Mouse (Mus musculus) intestine, embryonic 14.5 days (tissue): ENCODE data around the gene Agr2. TPM values are rescaled to one million over a fixed set of nuclear protein-coding genes. Genes with fewer than 3 reads are reported as not detected.

Experiments
- ATAC-seq: fragments of 200-750 bp; cut with Nextera tagmentation; replicated peaks from 2 replicates; pipeline ENCODE4 v1.8.0; 2017; ENCODE audit warnings: low read depth, moderate number of reproducible peaks, moderate TSS enrichment, moderate library complexity; ENCODE audit not compliant: low FRiP score, low TSS enrichment
- DNase-seq: peaks from one replicate; pipeline ENCODE4 v3.0.0-alpha.2; 2018; ENCODE audit warnings: low spot score
- H3K27ac ChIP-seq: fragments of 300-500 bp; sonication (generic); 2 replicates; pipeline ENCODE4 v1.5.1; 2014; ENCODE audit warnings: low read depth, mild to moderate bottlenecking, control low read depth
- H3K27me3 ChIP-seq: fragments of 300-500 bp; sonication (generic); replicated peaks from 2 replicates; pipeline ENCODE4 v1.6.1; 2014; ENCODE audit warnings: low read length, control low read depth; ENCODE audit not compliant: control insufficient read depth, insufficient read depth
- H3K36me3 ChIP-seq: fragments of 300-500 bp; sonication (generic); 2 replicates; pipeline ENCODE4 v1.6.1; 2014; ENCODE audit warnings: low read length, control low read depth; ENCODE audit not compliant: control insufficient read depth, insufficient read depth
- H3K4me1 ChIP-seq: fragments of 300-500 bp; sonication (generic); replicated peaks from 2 replicates; pipeline ENCODE4 v1.6.1; 2014; ENCODE audit warnings: low read length, control low read depth, mixed read lengths; ENCODE audit not compliant: control insufficient read depth, insufficient read depth
- H3K4me2 ChIP-seq: fragments of 300-500 bp; sonication (generic); 2 replicates; pipeline ENCODE4 v1.6.1; 2014; ENCODE audit warnings: low read length
- H3K4me3 ChIP-seq: fragments of 300-500 bp; sonication (generic); 2 replicates; pipeline ENCODE4 v1.5.1; 2014; ENCODE audit warnings: low read depth, low read length, control low read depth, mixed read lengths
- H3K9ac ChIP-seq: fragments of 300-500 bp; sonication (generic); 2 replicates; pipeline ENCODE4 v1.6.1; 2014; ENCODE audit warnings: mild to moderate bottlenecking, low read length
- H3K9me3 ChIP-seq: fragments of 300-500 bp; sonication (generic); 2 replicates; pipeline ENCODE4 v1.6.1; 2016; ENCODE audit warnings: low read length, control low read depth; ENCODE audit not compliant: control insufficient read depth
- WGBS: fragments of 180-500 bp; shearing (Covaris S2); extraction: QIAGEN DNeasy Blood & Tissue Kit; methylation state at CpG from one replicate; pipeline ENCODE4 v1.1.7; 2014; 5-methylcytosine and 5-hydroxymethylcytosine counted together
- polyA plus RNA-seq: library from polyadenylated mRNA; unstranded; fragments of >200 nt; fragmentation: Nextera tagmentation; extraction: Ambion mirVana; gene quantifications from 2 replicates; pipeline ENCODE4 v1.2.1, GENCODE M21; 2014

Agr2 gene
- 33.5 and 64.9 TPM in 2 replicates for polyA plus RNA-seq

DNA sequence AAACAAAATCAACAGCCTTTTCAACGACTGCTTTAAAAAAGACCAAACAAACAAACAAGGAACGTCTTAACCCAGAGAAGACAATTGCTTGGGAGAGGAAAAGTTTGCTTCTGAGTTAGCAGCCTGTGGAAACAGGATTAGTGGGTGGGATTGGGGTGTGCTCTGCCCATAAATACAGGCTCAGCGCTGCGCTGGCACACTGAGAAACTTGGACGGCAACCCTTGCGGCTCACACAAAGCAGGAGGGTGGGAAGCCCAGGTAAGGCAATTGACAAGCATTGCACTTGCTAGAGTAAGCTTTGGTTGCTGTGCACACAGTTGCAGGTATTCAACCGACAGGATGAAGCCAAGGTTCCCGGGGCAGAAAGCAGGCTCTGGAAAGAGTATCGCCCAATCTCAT, at the start of gene Agr2:
Gene Agr2 (plus strand): TSS at position 197 of the 400 bp plus-strand sequence.
- Histone ChIP-seq H3K4me2 (no peak within 1 kb of the TSS), H3K27me3 (no peaks in the 10 kb centered on the region), H3K4me1 (no peaks in the 10 kb centered on the region), H3K9me3 (no peaks in the 10 kb centered on the region), H3K36me3 (no peaks in the 10 kb centered on the region), H3K4me3 (no peak within 1 kb of the TSS), H3K27ac (no peak within 1 kb of the TSS), H3K9ac (no peak within 1 kb of the TSS)
- WGBS, result 63% methylated on average over 9 of the region's 9 CpGs
- DNase-seq (no peak), ATAC-seq (no peak)

DNA sequence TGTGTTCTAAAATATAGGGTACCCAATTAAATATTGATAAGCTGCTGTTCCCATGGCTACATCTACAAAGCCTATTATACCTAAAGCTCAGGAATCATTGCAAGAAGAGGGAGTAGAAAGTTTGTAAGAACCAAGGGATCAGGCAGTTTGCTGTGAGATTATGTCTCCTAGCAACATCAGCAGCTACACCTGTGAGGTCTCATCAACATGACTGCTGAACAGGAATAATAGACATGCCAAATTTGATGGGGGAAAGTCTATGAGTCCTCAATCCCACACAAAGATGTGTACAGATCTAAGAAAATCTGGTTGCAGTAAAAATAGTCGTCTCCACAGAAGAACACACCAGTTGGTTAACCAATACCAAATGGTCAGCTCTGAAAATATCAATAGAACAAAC, 41.0 kb upstream of the Agr2 start:
- Histone ChIP-seq H3K9ac (no peak overlapping the region), H3K4me1 (no peaks in the 10 kb centered on the region), H3K27me3 (no peaks in the 10 kb centered on the region), H3K9me3 (no peaks in the 10 kb centered on the region), H3K4me2 (no peak overlapping the region), H3K36me3 (no peaks in the 10 kb centered on the region), H3K4me3 (no peak overlapping the region), H3K27ac (no peak overlapping the region)
- DNase-seq (no peak), ATAC-seq (no peak)
- WGBS, result 72% methylated on average over 1 of the region's 1 CpGs

DNA sequence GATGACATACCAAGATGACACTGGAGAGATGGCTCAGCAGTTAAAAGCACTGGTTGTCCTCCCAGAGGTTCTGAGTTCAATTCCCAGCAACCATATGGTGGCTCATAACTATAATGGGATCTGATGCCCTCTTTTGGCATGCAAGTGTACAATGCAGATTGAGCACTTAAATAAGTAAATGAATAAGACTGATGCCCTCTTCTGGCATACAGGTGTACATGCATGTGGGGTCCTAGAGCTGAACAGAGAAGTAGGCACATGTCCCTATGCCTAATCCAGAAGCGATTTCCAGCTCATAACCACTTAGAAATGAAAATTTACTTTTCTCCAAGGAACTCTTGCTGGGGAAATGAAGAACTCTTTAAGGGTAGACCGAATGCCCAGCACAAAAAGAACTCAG, 35.5 kb upstream of the Agr2 start:
- no peaks in the 10 kb centered on the region for H3K27me3 ChIP-seq

DNA sequence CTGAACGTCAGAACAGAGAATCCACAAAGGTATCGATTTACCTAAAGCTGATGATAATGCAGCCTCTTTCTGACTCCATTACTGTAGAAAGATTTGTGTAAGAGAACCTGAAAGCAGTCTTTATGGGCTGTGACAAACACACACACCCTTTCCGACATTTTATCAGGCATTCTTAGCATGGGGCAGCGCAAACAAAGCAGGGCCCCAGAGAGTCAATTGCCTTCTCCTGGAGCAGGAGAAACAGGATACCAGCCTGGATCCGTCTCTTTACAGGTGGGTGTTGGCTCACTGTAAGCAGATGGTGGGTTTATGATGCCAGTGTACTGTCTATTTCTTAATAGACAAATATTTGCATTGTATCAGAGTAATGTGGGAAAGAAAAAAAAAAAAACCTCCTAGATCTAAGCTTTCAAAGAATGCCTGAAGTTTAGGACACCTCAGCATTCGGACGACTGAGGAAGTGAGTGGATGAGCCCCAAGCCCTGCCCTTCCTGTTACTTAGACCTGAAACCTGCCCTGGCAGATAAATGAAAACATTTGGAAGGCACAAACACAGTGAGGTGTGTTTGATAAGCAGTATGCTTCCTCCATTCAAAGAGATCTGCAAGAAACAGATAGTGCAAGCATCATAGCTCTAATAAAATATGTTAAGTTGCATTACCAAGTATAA, 26.5 kb upstream of the Agr2 start:
- WGBS, result 49% methylated on average over 7 of the region's 7 CpGs
- Histone ChIP-seq H3K4me2 (no peak overlapping the region), H3K9ac (no peak overlapping the region), H3K9me3 (no peaks in the 10 kb centered on the region), H3K27me3 (no peaks in the 10 kb centered on the region), H3K27ac (no peak overlapping the region), H3K36me3 (no peaks in the 10 kb centered on the region), H3K4me3 (no peak overlapping the region), H3K4me1 (no peaks in the 10 kb centered on the region)
- no peak for DNase-seq
- peak; percentile 76; the same call in 1 of the 2 replicates for ATAC-seq

More for the DNA sequence above, 35.5 kb upstream of the Agr2 start:
- no peaks in the 10 kb centered on the region for H3K4me1 ChIP-seq
- no peak overlapping the region for H3K4me2 ChIP-seq
- no peak overlapping the region for H3K27ac ChIP-seq
- no peaks in the 10 kb centered on the region for H3K36me3 ChIP-seq
- H3K9ac ChIP-seq, result no peak overlapping the region
- no peak overlapping the region for H3K4me3 ChIP-seq
- no peaks in the 10 kb centered on the region for H3K9me3 ChIP-seq
- no peak for DNase-seq
- no peak for ATAC-seq
- 84% methylated on average over 2 of the region's 2 CpGs for WGBS

DNA sequence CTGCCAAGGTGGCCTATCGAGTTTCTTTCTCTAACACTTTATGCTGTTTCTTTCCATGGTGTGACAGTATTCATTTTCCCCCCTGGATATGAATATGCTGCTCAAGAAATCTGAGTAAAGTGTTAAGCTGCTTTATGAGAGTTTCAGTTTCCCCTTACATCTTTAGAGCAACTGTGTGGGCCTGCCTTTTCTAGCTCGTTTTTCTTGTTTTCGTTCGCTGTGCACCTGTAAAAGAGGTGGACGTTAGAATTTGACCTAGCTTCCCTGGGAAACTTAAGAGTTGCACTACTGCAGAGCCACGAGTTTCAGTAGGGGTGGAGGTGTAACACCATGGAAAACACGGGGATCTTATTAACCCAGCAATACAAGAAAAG, 26.0 kb upstream of the Agr2 start:
- Histone ChIP-seq H3K4me3 (no peak overlapping the region), H3K27ac (no peak overlapping the region), H3K9me3 (no peaks in the 10 kb centered on the region), H3K36me3 (no peaks in the 10 kb centered on the region), H3K4me2 (no peak overlapping the region), H3K4me1 (no peaks in the 10 kb centered on the region), H3K27me3 (no peaks in the 10 kb centered on the region), H3K9ac (no peak overlapping the region)
- no peak for ATAC-seq
- DNase-seq, result no peak
- WGBS, result 65% methylated on average over 7 of the region's 7 CpGs

DNA sequence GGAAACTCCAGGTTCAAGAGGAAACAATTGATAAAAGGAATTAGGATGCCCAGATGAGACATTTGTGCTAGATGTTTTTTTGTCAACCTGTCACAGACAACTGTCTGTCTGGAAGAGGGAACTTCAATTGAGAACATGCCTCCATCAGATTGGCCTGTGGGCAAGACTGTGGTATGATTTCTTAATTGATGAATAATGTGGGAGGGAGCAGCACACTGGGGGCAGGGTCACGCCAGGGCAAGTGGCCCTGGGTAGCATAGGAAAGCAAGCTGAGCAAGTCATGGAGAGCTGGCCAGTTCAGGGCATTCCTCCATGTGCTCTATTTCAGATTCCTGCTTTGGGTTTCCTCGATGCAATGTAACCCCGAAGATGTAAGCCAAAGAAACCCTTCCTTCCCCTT, 16.8 kb upstream of the Agr2 start:
- no peaks in the 10 kb centered on the region for H3K9me3 ChIP-seq
- no peak overlapping the region for H3K27ac ChIP-seq
- H3K4me3 ChIP-seq, result no peak overlapping the region
- no peak for ATAC-seq
- DNase-seq, result no peak
- no peaks in the 10 kb centered on the region for H3K36me3 ChIP-seq
- H3K27me3 ChIP-seq, result no peaks in the 10 kb centered on the region
- H3K4me2 ChIP-seq, result no peak overlapping the region
- WGBS, result 85% methylated on average over 3 of the region's 3 CpGs
- H3K9ac ChIP-seq, result no peak overlapping the region
- H3K4me1 ChIP-seq, result no peaks in the 10 kb centered on the region

DNA sequence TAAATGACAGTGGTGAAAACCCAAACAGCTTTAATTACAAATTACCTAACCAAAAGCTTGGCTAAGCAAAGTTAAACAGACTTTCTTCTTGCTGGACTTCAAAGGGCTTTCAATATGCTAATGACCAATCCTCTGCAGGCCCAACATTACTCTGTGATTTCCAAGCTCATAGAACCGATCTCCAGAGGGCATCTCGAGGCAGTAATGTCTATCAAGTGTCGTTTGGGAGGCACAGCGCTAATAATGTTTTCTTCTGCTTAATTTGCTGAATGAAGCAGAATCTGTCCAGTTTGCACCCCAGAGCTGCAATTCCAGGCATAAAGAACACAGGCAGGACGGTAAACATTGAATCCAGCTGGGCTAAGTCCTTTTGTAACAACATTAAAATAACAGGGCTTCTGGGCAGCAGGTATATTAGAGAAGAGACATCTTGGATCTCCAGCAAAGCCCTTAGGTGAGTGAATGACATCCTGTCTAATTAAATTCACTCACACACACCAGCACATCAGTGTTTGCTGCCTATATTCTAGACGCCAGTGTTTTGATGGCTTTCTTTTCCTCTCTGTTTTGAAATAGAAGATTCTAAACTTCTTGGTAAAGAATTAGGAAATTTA, 15.0 kb upstream of the Agr2 start:
- DNase-seq (no peak), ATAC-seq (no peak)
- Histone ChIP-seq H3K27me3 (no peaks in the 10 kb centered on the region), H3K4me3 (no peak overlapping the region), H3K4me1 (0 out of 2 replicates have a peak, but pooled peaks cover 8% of the 10 kb centered on the region), H3K4me2 (no peak overlapping the region), H3K9me3 (no peaks in the 10 kb centered on the region), H3K9ac (no peak overlapping the region), H3K36me3 (no peaks in the 10 kb centered on the region), H3K27ac (no peak overlapping the region)
- 43% methylated on average over 6 of the region's 6 CpGs for WGBS

DNA sequence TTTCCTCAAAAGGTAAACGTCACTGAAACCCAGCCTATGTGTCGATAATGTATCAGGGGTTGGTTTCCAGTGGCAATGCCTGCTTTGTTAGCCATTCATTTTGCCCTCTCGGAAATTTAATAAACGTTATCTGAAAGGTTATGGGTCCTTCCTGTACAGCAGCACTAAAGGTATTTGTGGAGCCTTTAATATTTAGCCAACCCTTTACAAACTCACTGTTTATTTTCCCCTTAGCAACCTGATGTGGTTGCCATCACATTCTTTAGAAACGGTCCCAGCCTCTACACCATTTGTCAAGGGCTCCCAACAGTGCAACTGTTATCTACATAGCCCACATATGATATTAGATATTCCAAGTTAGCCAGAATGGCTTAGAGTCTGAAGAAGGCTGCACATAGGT, 13.1 kb upstream of the Agr2 start:
- Histone ChIP-seq H3K27ac (no peak overlapping the region), H3K4me2 (no peak overlapping the region), H3K9me3 (no peaks in the 10 kb centered on the region), H3K9ac (no peak overlapping the region), H3K4me3 (no peak overlapping the region), H3K4me1 (0 out of 2 replicates have a peak, but pooled peaks cover 8% of the 10 kb centered on the region), H3K36me3 (no peaks in the 10 kb centered on the region), H3K27me3 (no peaks in the 10 kb centered on the region)
- no peak for ATAC-seq
- WGBS, result 68% methylated on average over 5 of the region's 5 CpGs
- DNase-seq, result no peak
